Mouse (Mus musculus): ENCODE data around the gene Zbtb7b.
"Not testable (repeated sequence)": the region's sequence is repeated elsewhere in the genome, so short reads cannot be mapped to it uniquely, and the experiment has no call there.

DNA sequence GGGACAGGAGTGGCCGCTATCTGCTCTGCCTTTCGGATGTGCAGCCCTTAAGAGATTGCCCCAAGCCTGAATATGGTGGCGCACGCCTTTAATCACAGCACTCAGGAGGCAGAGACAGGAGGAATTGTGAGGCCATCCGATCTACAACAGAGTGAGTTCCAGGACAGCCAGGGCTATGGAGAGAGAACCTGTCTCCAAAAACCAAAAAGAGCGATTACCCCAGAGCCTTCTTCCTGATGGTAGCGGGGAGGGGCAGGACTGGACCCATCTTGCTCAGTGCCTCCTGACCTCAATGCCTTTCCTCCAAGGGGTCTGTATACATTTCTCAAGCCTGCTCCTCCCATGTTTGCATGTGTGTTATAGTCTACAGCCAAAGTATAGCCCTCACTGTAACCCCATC is 34.4 kb upstream of the Zbtb7b start:
- TF ChIP-seq CTCF, EP300 (IDR thresholded peaks at IDR 0.05; ENCODE audit: low read depth): not testable (repeated sequence)
